Mouse (Mus musculus) embryonic facial prominence, embryonic 12.5 days (tissue): ENCODE measurements around the gene Tmem45b. TPM values are rescaled to one million over a fixed set of nuclear protein-coding genes. Genes with fewer than 3 reads are reported as not detected.

ENCODE experiments used
- ATAC-seq: fragments of 200-750 bp; cut with Nextera tagmentation; 2 replicates; pipeline ENCODE4 v1.8.0; 2017; ENCODE audit not compliant: insufficient number of reproducible peaks, insufficient read depth, low FRiP score, low TSS enrichment
- H3K27ac ChIP-seq: fragments of 300-500 bp; sonication (generic); 2 replicates; pipeline ENCODE4 v1.5.1; 2016; ENCODE audit warnings: mild to moderate bottlenecking
- H3K27me3 ChIP-seq: fragments of 300-500 bp; sonication (generic); 2 replicates; pipeline ENCODE4 v1.6.1; 2016; ENCODE audit warnings: mild to moderate bottlenecking, moderate library complexity
- H3K36me3 ChIP-seq: fragments of 300-500 bp; sonication (generic); 2 replicates; pipeline ENCODE4 v1.6.1; 2016; ENCODE audit warnings: mild to moderate bottlenecking
- H3K4me1 ChIP-seq: fragments of 300-500 bp; sonication (generic); 2 replicates; pipeline ENCODE4 v1.6.1; 2016
- H3K4me2 ChIP-seq: fragments of 300-500 bp; sonication (generic); replicated peaks from 2 replicates; pipeline ENCODE4 v1.6.1; 2016; ENCODE audit warnings: mild to moderate bottlenecking, moderate library complexity
- H3K4me3 ChIP-seq: fragments of 300-500 bp; sonication (generic); 2 replicates; pipeline ENCODE4 v1.5.1; 2016; ENCODE audit warnings: mild to moderate bottlenecking
- H3K9ac ChIP-seq: fragments of 300-500 bp; sonication (generic); 2 replicates; pipeline ENCODE4 v1.6.1; 2016; ENCODE audit warnings: mild to moderate bottlenecking, moderate library complexity
- H3K9me3 ChIP-seq: fragments of 300-500 bp; sonication (generic); 2 replicates; pipeline ENCODE4 v1.6.1; 2016; ENCODE audit warnings: mild to moderate bottlenecking, moderate library complexity
- WGBS: fragments of 180-500 bp; shearing (Covaris S2); methylation state at CpG from one replicate; pipeline ENCODE4 v1.1.7; 2016; 5-methylcytosine and 5-hydroxymethylcytosine counted together
- polyA plus RNA-seq: library from polyadenylated mRNA; unstranded; fragments of >200 nt; fragmentation: Nextera tagmentation; extraction: Ambion mirVana; gene quantifications from 2 replicates; pipeline ENCODE4 v1.2.1, GENCODE M21; 2016

Gene Tmem45b
- polyA plus RNA-seq, 1 experiment from 2014 or later, result 0.14 TPM

GRCm38 (mm10) chr9:31387206-31387605 lies 77.1 kb downstream of the Tmem45b start:
- Histone ChIP-seq H3K27ac (no peak overlapping the region), H3K4me2 (peak overlapping the region; percentile 83), H3K36me3 (peaks cover 23% of the 10 kb centered on the region), H3K4me3 (peak overlapping the region; percentile 97; the same call in 1 of the 2 replicates), H3K27me3 (no peaks in the 10 kb centered on the region), H3K4me1 (peaks cover 10% of the 10 kb centered on the region; the same call in 1 of the 2 replicates), H3K9me3 (no peaks in the 10 kb centered on the region), H3K9ac (no peak overlapping the region)
- no peak for ATAC-seq
- WGBS, result 90% methylated on average over 5 of the region's 5 CpGs

DNA sequence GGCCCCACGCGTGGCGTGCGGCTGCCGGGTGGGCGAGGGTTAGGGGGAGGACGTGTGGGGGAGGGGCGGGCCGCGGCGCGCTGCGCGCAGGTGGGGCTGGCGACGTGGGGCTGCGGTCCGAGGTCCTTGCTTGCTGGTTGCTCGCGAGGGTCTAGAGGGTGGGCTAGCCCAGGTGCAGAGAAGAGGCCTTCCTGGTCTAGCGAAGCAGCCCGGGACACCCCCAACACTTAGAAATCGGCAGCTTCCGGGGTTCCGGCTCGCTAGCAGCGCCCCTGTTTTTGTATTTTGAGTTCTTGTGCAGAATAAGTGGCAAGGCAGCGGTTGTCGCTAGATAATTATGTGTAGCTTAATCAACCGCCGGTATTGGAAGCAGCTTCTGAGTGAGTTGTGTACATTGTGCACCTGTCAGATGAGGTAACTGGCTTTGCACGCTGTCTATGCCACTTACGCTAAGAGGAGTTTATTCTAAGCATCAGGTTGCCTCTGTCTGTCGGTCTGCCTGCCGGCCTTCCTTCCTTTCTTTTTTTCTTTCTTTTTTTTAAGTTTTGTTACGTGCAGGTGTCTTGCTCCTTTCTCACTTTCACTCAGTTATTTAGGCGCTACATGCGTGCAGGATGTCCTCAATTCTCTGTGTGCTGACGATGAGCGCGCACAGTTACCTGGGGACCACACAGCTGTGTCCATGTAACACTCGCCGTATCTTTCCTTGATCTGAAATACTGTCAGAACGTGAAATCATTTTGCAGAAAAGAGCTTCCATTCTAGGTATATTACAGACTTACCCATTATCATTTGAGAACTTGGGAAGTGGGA lies 77.7 kb downstream of the Tmem45b start:
- Histone ChIP-seq H3K36me3 (peaks cover 16% of the 10 kb centered on the region), H3K4me2 (peak overlapping the region; percentile 83), H3K4me1 (peaks cover 10% of the 10 kb centered on the region; the same call in 1 of the 2 replicates), H3K9ac (peak overlapping the region; percentile 83), H3K27me3 (no peaks in the 10 kb centered on the region), H3K27ac (peak overlapping the region; percentile 41), H3K9me3 (no peaks in the 10 kb centered on the region), H3K4me3 (peak overlapping the region; percentile 97)
- WGBS, result 10% methylated on average over 42 of the region's 44 CpGs
- peak; percentile 83 for ATAC-seq

DNA sequence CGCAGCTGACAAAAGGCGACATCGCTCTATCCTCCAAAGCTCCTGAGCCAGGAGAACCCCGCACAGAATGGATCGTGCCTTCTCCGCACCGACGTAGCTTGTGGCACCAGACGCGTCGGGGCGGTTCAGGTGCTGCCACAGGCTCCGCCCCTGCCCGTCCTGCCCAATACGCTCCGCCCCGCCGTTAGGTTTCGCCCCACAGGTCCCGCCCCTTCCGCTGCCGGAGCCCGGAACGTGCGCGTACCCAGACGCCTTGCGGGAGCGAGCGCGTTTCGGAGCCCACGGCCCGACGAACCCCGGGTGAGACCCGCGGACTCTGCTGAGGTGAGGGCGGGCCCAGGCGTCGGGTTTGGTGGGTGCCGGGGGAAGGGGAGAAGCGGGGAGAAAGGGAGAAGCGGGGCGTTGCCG lies 78.3 kb downstream of the Tmem45b start, which contains the start of gene Nfrkb:
Gene Nfrkb, plus strand, starts transcription at position 246 of the 408 bp plus-strand sequence.
- H3K4me3 ChIP-seq, result peak within 1 kb of the TSS; percentile 97
- peak within 1 kb of the TSS; percentile 41 for H3K27ac ChIP-seq

GRCm38 (mm10) chr9:31385500-31385869 lies 78.8 kb downstream of the Tmem45b start:
- peaks cover 6% of the 10 kb centered on the region; the same call in 1 of the 2 replicates for H3K36me3 ChIP-seq
- H3K27ac ChIP-seq, result no peak overlapping the region
- no peaks in the 10 kb centered on the region for H3K27me3 ChIP-seq
- H3K4me3 ChIP-seq, result peak overlapping the region; percentile 97
- peaks cover 10% of the 10 kb centered on the region; the same call in 1 of the 2 replicates for H3K4me1 ChIP-seq
- H3K4me2 ChIP-seq, result peak overlapping the region; percentile 83
- H3K9me3 ChIP-seq, result no peaks in the 10 kb centered on the region
- 25% methylated on average over 4 of the region's 4 CpGs for WGBS
- peak overlapping the region; percentile 83; the same call in 1 of the 2 replicates for H3K9ac ChIP-seq
- ATAC-seq, result peak; percentile 36; the same call in 1 of the 2 replicates

More for the DNA sequence above, 78.3 kb downstream of the Tmem45b start, which contains the start of gene Nfrkb:
- H3K27me3 ChIP-seq, result no peaks in the 10 kb centered on the region
- peak within 1 kb of the TSS; percentile 83 for H3K9ac ChIP-seq
- H3K4me1 ChIP-seq, result peaks cover 10% of the 10 kb centered on the region; the same call in 1 of the 2 replicates
- WGBS, result under 1% methylated on average over 45 of the region's 46 CpGs
- ATAC-seq, result peak; percentile 92
- no peaks in the 10 kb centered on the region for H3K9me3 ChIP-seq
- peaks cover 10% of the 10 kb centered on the region for H3K36me3 ChIP-seq
- peak within 1 kb of the TSS; percentile 83 for H3K4me2 ChIP-seq

DNA sequence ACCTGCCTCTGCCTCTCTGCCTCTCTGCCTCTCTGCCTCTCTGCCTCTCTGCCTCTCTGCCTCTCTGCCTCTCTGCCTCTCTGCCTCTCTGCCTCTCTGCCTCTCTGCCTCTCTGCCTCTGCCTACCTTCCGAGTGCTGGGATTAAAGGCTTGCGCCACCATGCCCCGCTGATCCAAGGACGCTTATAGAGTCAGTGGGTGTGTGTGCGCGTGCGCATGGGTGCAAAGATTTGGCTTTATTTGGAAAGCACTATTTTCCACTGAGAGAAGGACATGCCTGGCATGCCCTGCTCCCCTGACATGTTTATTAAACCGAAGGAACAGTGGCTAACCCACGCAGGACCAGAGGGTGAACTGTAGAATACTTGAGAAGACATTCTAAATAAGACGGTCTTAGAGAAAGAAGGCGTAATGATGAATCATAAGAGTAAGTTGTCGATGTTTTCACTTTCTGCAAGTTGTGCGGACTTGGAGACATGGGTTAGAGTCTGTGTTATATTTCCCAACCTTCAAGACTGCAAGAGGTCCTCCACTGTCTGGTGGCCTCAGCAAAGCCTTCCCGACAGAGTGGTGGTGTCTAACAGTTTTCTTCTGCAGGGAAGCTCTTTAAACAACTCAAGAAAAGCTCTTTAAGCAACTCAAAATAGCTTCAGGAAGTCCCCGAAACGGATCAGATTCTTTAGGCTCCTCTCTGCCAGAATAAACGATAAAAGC lies 79.3 kb downstream of the Tmem45b start:
- Histone ChIP-seq H3K9me3 (no peaks in the 10 kb centered on the region), H3K4me3 (no peak overlapping the region), H3K4me1 (peaks cover 10% of the 10 kb centered on the region; the same call in 1 of the 2 replicates), H3K27me3 (no peaks in the 10 kb centered on the region), H3K36me3 (0 out of 2 replicates have a peak, but pooled peaks cover 5% of the 10 kb centered on the region), H3K9ac (no peak overlapping the region), H3K27ac (no peak overlapping the region), H3K4me2 (no peak overlapping the region; the same call in 1 of the 2 replicates)
- no peak for ATAC-seq
- 86% methylated on average over 17 of the region's 17 CpGs for WGBS

DNA sequence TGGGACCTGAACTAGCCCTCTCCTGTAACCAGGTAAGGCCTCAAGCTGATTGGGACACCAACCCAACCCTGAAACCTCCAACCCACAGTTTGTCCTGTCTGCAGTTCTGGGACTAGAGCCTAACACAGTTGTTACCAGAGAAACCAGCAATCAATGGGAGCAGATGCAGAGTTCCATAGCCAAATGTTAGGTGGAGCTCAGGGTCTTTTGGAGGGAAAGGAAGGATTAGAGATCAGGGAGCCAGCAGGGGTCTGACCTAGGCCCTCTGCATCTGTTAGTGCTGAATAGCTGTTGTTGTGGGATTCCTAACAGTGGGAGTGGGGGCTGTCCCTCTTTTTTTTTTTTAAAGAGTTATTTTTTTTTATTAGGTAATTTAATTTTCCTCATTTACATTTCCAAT lies 87.6 kb downstream of the Tmem45b start:
- Histone ChIP-seq H3K4me2 (no peak overlapping the region), H3K4me3 (no peak overlapping the region), H3K9ac (no peak overlapping the region), H3K27ac (no peak overlapping the region), H3K27me3 (no peaks in the 10 kb centered on the region), H3K4me1 (no peaks in the 10 kb centered on the region), H3K9me3 (no peaks in the 10 kb centered on the region; the same call in 1 of the 2 replicates), H3K36me3 (peaks cover 11% of the 10 kb centered on the region)
- ATAC-seq, result no peak

Other genes starting within 250 kb of the Tmem45b start
- gene Prdm10, start 183.9 kb downstream of the Tmem45b start, polyA plus RNA-seq, result 6.7 and 7.8 TPM in 2 replicates
- gene Nfrkb, start 78.3 kb downstream of the Tmem45b start, polyA plus RNA-seq, result 25.8 and 28.0 TPM in 2 replicates